Mouse (Mus musculus) forebrain, embryonic 11.5 days (tissue): ENCODE measurements around the gene Asl. TPM values are rescaled to one million over a fixed set of nuclear protein-coding genes. Genes with fewer than 3 reads are reported as not detected.

Experiments
- ATAC-seq: fragments of 200-750 bp; cut with Nextera tagmentation; replicated peaks from 2 replicates; pipeline ENCODE4 v1.8.0; 2017; ENCODE audit warnings: moderate TSS enrichment; ENCODE audit not compliant: low FRiP score
- DNase-seq: peaks from one replicate; pipeline ENCODE4 v3.0.0-alpha.2; 2017; ENCODE audit warnings: low spot score
- H3K27ac ChIP-seq: fragments of 300-500 bp; sonication (generic); 2 replicates; pipeline ENCODE4 v1.5.1; 2014; ENCODE audit warnings: low read depth, low read length
- H3K27me3 ChIP-seq: fragments of 300-500 bp; sonication (generic); 2 replicates; pipeline ENCODE4 v1.6.1; 2014; ENCODE audit warnings: mild to moderate bottlenecking, low read length, mixed read lengths; ENCODE audit not compliant: control insufficient read depth, insufficient read depth
- H3K36me3 ChIP-seq: fragments of 300-500 bp; sonication (generic); 2 replicates; pipeline ENCODE4 v1.6.1; 2014; ENCODE audit warnings: mild to moderate bottlenecking, low read length, moderate library complexity, mixed read lengths; ENCODE audit not compliant: control insufficient read depth, insufficient read depth
- H3K4me1 ChIP-seq: fragments of 300-500 bp; sonication (generic); replicated peaks from 2 replicates; pipeline ENCODE4 v1.6.1; 2014; ENCODE audit warnings: low read length, mixed read lengths; ENCODE audit not compliant: control insufficient read depth, insufficient read depth
- H3K4me2 ChIP-seq: fragments of 300-500 bp; sonication (generic); 2 replicates; pipeline ENCODE4 v1.6.1; 2014; ENCODE audit warnings: low read depth, mild to moderate bottlenecking, low read length, moderate library complexity, mixed read lengths; ENCODE audit not compliant: severe bottlenecking
- H3K4me3 ChIP-seq: fragments of 300-500 bp; sonication (generic); 2 replicates; pipeline ENCODE4 v1.5.1; 2014; ENCODE audit warnings: low read depth, low read length
- H3K9ac ChIP-seq: fragments of 300-500 bp; sonication (generic); 2 replicates; pipeline ENCODE4 v1.6.1; 2014; ENCODE audit warnings: low read length
- H3K9me3 ChIP-seq: fragments of 300-500 bp; sonication (generic); 2 replicates; pipeline ENCODE4 v1.6.1; 2016; ENCODE audit warnings: low read length, mixed read lengths; ENCODE audit not compliant: control insufficient read depth
- WGBS: fragments of 180-500 bp; shearing (Covaris S2); extraction: QIAGEN DNeasy Blood & Tissue Kit; methylation state at CpG from one replicate; pipeline ENCODE4 v1.1.7; 2014; 5-methylcytosine and 5-hydroxymethylcytosine counted together
- polyA plus RNA-seq: library from polyadenylated mRNA; unstranded; fragments of >200 nt; fragmentation: Nextera tagmentation; extraction: Ambion mirVana; gene quantifications from 2 replicates; pipeline ENCODE4 v1.2.1, GENCODE M21; 2014

The Asl gene
- polyA plus RNA-seq, result 27.0 and 33.4 TPM in 2 replicates

DNA sequence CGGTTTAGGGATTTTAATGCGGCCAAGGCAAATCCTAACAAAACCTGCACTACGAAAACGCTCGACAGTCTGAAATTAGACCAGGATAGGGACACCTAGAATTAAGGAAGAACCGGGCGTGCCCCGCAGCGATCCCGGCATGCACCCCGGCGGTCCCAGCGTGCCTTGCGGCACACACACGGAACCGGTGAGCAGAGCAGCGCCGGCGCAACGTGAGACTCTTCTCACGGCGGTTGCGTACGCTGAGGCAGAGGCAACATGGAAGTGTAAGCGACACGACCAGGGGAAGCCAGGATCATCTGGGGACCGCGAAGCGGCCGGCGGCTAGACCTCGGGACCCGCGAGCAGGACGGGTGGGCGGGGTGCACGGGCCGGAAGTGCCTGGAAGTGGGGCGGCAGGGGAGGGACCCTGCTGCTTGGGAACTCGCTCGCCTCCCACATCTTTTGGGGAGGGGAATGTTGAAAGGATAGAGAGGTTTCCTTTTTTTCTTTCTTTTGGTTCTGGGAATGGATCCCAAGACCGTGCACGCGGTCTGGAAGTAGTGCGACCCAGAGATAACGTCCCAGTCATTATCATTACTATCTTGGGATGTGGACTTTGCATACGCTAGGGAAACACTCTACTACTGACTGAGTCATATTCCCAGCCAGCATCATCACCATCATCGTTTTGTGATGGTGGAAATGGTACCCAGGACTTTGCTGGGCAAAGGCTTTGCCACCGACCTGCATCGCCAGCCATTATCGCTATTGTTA is at the start of gene Asl, which contains the start of gene Crcp:
Gene Asl, minus strand, starts transcription at position 106 of the 756 bp plus-strand sequence.
Gene Crcp, plus strand, starts transcription at position 149 of the 756 bp plus-strand sequence.
- H3K36me3 ChIP-seq, result no peaks in the 10 kb centered on the region
- no peaks in the 10 kb centered on the region for H3K4me1 ChIP-seq
- H3K4me2 ChIP-seq, result peak within 1 kb of the TSS; percentile 91
- peak; percentile 91 for DNase-seq
- peak within 1 kb of the TSS; percentile 63 for H3K4me3 ChIP-seq
- peak within 1 kb of the TSS; percentile 76 for H3K27ac ChIP-seq
- WGBS, result 2% methylated on average over 51 of the region's 51 CpGs
- peak within 1 kb of the TSS; percentile 84 for H3K9ac ChIP-seq
- H3K27me3 ChIP-seq, result no peaks in the 10 kb centered on the region
- ATAC-seq, result peak; percentile 80
- no peaks in the 10 kb centered on the region for H3K9me3 ChIP-seq

DNA sequence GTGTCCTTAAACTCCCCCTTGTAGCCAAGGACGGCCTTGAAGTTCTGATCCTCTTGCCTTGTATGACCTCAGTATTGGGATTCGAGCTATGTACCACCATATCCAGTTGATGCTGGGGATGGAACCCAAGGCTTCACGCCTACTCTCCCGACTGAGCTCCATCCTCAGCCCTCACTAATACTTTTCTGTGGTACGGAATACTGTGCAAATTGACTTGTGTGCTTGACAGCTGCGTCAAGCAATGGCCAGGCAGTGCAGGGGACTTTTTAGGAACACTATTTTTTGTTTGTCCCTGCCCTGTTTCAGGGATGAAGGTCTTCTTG is 49.7 kb upstream of the Asl start:
- Histone ChIP-seq H3K9ac (peak overlapping the region; percentile 90), H3K27ac (no peak overlapping the region), H3K4me2 (peak overlapping the region; percentile 79), H3K9me3 (no peaks in the 10 kb centered on the region; the same call in 1 of the 2 replicates), H3K27me3 (no peaks in the 10 kb centered on the region; the same call in 1 of the 2 replicates), H3K4me3 (peak overlapping the region; percentile 75), H3K36me3 (no peaks in the 10 kb centered on the region), H3K4me1 (no peaks in the 10 kb centered on the region)
- peak; percentile 30; the same call in 1 of the 2 replicates for ATAC-seq
- no peak for DNase-seq
- WGBS, result 38% methylated on average over 6 of the region's 6 CpGs

DNA sequence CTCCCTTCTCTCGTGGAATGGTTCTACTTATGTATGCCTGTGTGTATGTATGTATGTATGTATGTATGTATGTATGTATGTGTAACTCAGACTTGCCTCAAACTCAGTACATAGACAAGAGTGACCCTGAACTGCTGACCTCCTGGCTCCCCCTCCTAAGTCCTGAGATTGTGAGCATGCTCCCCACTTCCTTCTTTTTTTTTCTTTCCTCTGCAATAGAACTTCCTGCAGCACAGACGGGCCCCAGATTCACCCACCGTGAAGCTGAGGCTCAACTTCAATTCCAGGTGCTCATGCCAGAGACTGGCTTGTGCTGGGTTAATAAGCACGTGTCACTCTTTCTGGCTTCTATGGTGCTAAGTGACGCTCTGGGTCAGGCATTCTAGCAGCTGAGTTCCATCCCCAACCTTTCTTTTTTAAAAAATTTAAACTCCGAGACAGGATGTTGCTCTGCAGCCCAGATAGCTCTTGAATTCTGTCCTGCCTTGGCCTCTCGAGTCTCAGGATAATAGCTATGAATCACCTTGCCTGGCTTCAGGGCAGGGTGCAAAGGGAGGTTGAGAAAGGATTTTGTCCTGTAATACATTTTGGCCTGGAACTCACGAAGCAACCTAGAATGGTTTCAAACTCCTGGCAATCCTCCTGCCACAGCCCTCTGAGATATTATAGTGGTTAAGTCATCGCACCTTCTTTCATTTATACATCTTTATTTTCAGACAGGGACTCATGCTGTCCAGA is 49.2 kb upstream of the Asl start:
- DNase-seq, result no peak
- Histone ChIP-seq H3K27ac (no peak overlapping the region), H3K36me3 (no peaks in the 10 kb centered on the region), H3K4me1 (no peaks in the 10 kb centered on the region), H3K9me3 (no peaks in the 10 kb centered on the region; the same call in 1 of the 2 replicates), H3K27me3 (no peaks in the 10 kb centered on the region; the same call in 1 of the 2 replicates), H3K4me3 (no peak overlapping the region), H3K9ac (no peak overlapping the region), H3K4me2 (no peak overlapping the region)
- ATAC-seq, result no peak
- 83% methylated on average over 9 of the region's 9 CpGs for WGBS

DNA sequence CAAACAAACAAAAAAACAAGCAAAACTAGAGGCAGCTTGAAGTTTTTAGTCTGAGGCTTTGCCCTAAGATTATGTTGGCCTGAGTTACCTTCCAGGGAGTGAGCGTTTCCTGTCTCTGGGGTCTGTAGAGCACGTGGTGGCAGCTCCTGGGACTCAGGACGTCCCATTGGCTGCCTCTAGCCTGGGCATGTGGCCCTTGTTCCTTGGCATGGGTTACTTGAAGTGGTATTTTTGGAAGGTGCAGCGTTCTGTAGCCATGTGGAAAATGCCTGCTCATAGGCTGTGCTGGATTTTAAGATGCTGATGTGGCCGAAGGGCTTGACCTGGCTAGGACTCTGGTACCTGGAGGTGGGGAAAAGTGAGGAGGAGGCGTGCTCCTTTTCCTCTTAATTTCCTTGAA is 47.3 kb upstream of the Asl start:
- no peak for ATAC-seq

DNA sequence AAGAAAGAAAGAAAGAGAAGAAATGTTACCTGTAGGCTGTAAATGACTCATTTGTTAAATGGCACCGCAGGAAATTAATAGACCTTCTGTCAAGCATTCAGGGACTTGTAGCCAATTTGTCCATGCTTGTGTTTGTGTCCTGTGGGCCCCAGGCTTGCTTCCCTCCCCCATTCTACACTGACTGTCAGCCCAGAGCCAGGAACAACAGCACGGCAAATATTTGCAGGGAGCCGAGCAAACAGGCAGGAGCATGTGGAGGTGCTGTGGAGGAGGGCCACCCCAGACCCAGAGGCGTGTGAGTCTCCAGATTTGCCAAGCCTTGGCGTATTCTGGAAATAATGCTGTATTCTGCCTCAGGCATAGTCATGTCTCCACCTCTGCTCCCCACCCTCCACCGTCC is 45.4 kb upstream of the Asl start:
- 82% methylated on average over 6 of the region's 6 CpGs for WGBS
- no peak for ATAC-seq

More for the DNA sequence above, 47.3 kb upstream of the Asl start:
- WGBS, result 66% methylated on average over 6 of the region's 6 CpGs
- Histone ChIP-seq H3K4me2 (no peak overlapping the region), H3K27ac (no peak overlapping the region), H3K4me1 (no peaks in the 10 kb centered on the region), H3K4me3 (no peak overlapping the region), H3K27me3 (no peaks in the 10 kb centered on the region; the same call in 1 of the 2 replicates), H3K9me3 (no peaks in the 10 kb centered on the region; the same call in 1 of the 2 replicates), H3K9ac (no peak overlapping the region), H3K36me3 (no peaks in the 10 kb centered on the region)
- no peak for DNase-seq

DNA sequence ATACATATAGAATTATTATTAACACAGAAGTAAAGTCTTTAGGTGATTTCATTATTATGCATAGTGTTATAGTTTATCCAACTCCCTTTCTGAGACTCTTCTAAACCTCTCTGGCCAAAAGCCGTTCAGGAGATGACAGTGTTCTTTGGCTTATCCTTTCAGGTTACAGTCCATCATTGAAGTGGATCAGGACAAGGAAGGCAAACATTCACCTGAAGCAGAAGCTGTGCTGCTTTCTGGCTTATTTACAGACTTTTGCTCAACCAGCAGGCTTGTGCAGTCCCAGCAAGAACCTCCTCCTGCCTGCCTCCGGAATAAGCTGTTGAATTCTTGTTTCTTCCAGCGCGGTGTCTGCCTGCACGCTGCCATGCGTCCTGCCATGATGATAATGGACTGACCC is 44.0 kb upstream of the Asl start, which contains the start of gene Tpst1:
Gene Tpst1, plus strand, starts transcription at position 301 of the 400 bp plus-strand sequence.
- 94% methylated on average over 6 of the region's 6 CpGs for WGBS
- Histone ChIP-seq H3K9me3 (no peaks in the 10 kb centered on the region; the same call in 1 of the 2 replicates), H3K4me1 (no peaks in the 10 kb centered on the region), H3K36me3 (no peaks in the 10 kb centered on the region), H3K9ac (no peak within 1 kb of the TSS), H3K4me2 (no peak within 1 kb of the TSS), H3K4me3 (no peak within 1 kb of the TSS), H3K27me3 (no peaks in the 10 kb centered on the region), H3K27ac (no peak within 1 kb of the TSS)
- ATAC-seq (no peak), DNase-seq (no peak)

More for the DNA sequence above, 45.4 kb upstream of the Asl start:
- H3K4me1 ChIP-seq, result no peaks in the 10 kb centered on the region
- H3K36me3 ChIP-seq, result no peaks in the 10 kb centered on the region
- H3K9ac ChIP-seq, result no peak overlapping the region
- no peak overlapping the region for H3K4me3 ChIP-seq
- no peaks in the 10 kb centered on the region; the same call in 1 of the 2 replicates for H3K27me3 ChIP-seq
- no peaks in the 10 kb centered on the region for H3K9me3 ChIP-seq
- H3K27ac ChIP-seq, result no peak overlapping the region
- no peak for DNase-seq
- H3K4me2 ChIP-seq, result no peak overlapping the region

DNA sequence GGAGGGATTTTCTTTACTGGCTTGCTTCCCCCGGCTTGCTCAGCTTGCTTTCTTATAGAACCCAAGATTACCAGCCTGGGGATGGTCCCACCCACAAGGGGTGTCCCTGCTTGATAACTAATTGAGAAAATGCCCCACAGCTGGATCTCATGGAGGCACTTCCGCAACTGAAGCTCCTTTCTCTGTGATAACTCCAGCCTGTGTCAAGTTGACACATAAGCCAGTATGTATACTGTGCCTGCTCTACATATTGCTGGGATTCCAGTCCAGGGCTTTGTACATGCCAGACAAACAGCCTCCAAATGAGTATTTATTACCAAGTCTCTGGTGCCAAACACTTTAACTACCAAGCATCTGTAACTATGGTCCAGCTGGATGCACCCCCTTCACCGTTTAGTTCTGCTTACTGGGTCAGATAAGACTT is 38.8 kb upstream of the Asl start:
- Histone ChIP-seq H3K27me3 (no peaks in the 10 kb centered on the region), H3K4me1 (no peaks in the 10 kb centered on the region), H3K9ac (no peak overlapping the region), H3K4me3 (no peak overlapping the region), H3K27ac (no peak overlapping the region), H3K4me2 (no peak overlapping the region), H3K36me3 (no peaks in the 10 kb centered on the region), H3K9me3 (no peaks in the 10 kb centered on the region; the same call in 1 of the 2 replicates)
- DNase-seq, result no peak
- no peak for ATAC-seq
- WGBS, result 86% methylated on average over 3 of the region's 3 CpGs

DNA sequence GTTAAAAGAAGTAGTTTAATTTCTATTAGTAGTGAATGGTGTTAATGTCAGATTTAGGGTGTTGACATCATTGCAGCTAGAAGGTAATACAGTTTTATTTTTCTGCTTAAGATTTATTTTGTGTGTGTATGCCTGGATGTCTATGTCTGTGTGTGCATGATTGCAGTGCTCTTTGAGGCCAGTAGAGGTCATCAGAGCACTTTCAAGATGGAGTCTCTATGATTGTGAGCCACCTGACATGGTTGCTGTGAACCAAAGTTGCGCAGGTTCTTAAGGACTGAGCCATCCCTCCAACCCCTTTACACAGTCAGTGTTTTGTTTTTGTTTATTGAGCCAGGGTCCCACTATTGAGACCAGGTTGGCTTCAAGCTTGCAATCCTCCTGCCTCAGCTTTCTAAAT is 36.5 kb upstream of the Asl start:
- DNase-seq, result no peak
- Histone ChIP-seq H3K9me3 (no peaks in the 10 kb centered on the region; the same call in 1 of the 2 replicates), H3K27ac (no peak overlapping the region), H3K9ac (no peak overlapping the region), H3K36me3 (no peaks in the 10 kb centered on the region), H3K27me3 (no peaks in the 10 kb centered on the region), H3K4me1 (no peaks in the 10 kb centered on the region), H3K4me2 (no peak overlapping the region), H3K4me3 (no peak overlapping the region)
- 90% methylated on average over 1 of the region's 1 CpGs for WGBS
- no peak for ATAC-seq
